Mouse (Mus musculus) Patski (cell line): ENCODE data around the gene Zdhhc23. TPM values are rescaled to one million over a fixed set of nuclear protein-coding genes. Genes with fewer than 3 reads are reported as not detected.

Experiments used
- ATAC-seq: fragments of 100-300 bp; one replicate; pipeline ENCODE4 v1.8.0; 2021
- CTCF ChIA-PET: fragments of 350-600 bp; sonication (Branson Sonifier 250); formaldehyde crosslinking; loops from one replicate; lab custom pipeline; 2022; ENCODE audit warnings: inconsistent platforms; lab: Charles Lee
- POLR2A ChIA-PET: fragments of 350-600 bp; sonication (Branson Sonifier 250); formaldehyde crosslinking; loops from one replicate; lab custom pipeline; 2022; ENCODE audit warnings: antibody characterized with exemption, inconsistent platforms; lab: Charles Lee
- DNase-seq: peaks from one replicate; pipeline ENCODE4 v3.0.0-alpha.2; 2011; ENCODE audit warnings: low read depth, low spot score
- H3K27me3 ChIP-seq: fragments of 371-371 bp; one replicate; pipeline ENCODE4 v1.5.1; 2021
- CTCF ChIP-seq: fragments of 100-300 bp; IDR thresholded peaks from one replicate; pipeline ENCODE4 v1.5.1; 2021
- in situ Hi-C: fragments of 300-500 bp; cut with MboI; formaldehyde crosslinking; loops from 3 replicates; pipeline ENCODE4 v1.11.1; 2018; ENCODE audit warnings: low pct_unique_long_range_greater_than_20kb, mixed read lengths
- polyA plus RNA-seq: library from polyadenylated mRNA; unstranded; gene quantifications from one replicate; pipeline ENCODE4 v1.2.3, GENCODE M21; 2021

Zdhhc23 gene
- polyA plus RNA-seq, 1 experiment from 2014 or later = 2.2 TPM

GRCm38 (mm10) chr16:43922024-43922423, 57.6 kb downstream of the Zdhhc23 start:
- H3K27me3 ChIP-seq = no peaks in the 10 kb centered on the region
- in situ Hi-C loops = no loop called here
- DNase-seq (no peak), ATAC-seq (no peak)
- no peak for TF ChIP-seq CTCF
- ChIA-PET CTCF (no interaction called here), POLR2A (interaction anchor here (0.9 kb wide), 1 partner anchor 40 kb away, joined by 3 read pairs; no protein-coding TSS in a partner anchor)

- DNase-seq (no peak), ATAC-seq (no peak)
- H3K27me3 ChIP-seq = no peaks in the 10 kb centered on the region
- ChIA-PET CTCF (interaction anchor here (1.3 kb wide), 1 partner anchor 8 kb away, joined by 3 read pairs; no protein-coding TSS in a partner anchor), POLR2A (no interaction called here)
- no peak for TF ChIP-seq CTCF
- in situ Hi-C loops = no loop called here
These were observed 60.7 kb downstream of the Zdhhc23 start for GRCm38 (mm10) chr16:43918867-43919266.

Other genes starting within 250 kb of the Zdhhc23 start
- gene Drd3, start 225.8 kb downstream of the Zdhhc23 start, polyA plus RNA-seq = not detected
- gene Ccdc191, start 90.0 kb downstream of the Zdhhc23 start, polyA plus RNA-seq = 12.6 TPM
- 27.2 TPM for gene Qtrt2, start 53.0 kb downstream of the Zdhhc23 start, polyA plus RNA-seq
- gene Gramd1c, start 83.6 kb upstream of the Zdhhc23 start, polyA plus RNA-seq = 2.7 TPM
- 125 TPM for gene Atp6v1a, start 159.9 kb upstream of the Zdhhc23 start, polyA plus RNA-seq
- 73.3 TPM for gene Naa50, start 160.0 kb upstream of the Zdhhc23 start, polyA plus RNA-seq
- 10.2 TPM for gene Usf3, start 193.5 kb upstream of the Zdhhc23 start, polyA plus RNA-seq